Mouse (Mus musculus) retina, postnatal 1 day (tissue): ENCODE data around the gene Snrnp70.
A peak's percentile ranks its signal among the peaks of the same experiment; 100 is the strongest.
"Not testable (repeated sequence)": the region's sequence is repeated elsewhere in the genome, so short reads cannot be mapped to it uniquely, and the experiment has no call there.

Source experiments
- DNase-seq: peaks from one replicate; pipeline ENCODE4 v3.0.0-alpha.2; 2012

Snrnp70 gene

GRCm38 (mm10) chr7:45367020-45367880 lies 28.3 kb downstream of the Snrnp70 start:
- DNase-seq = peak; percentile 98

- DNase-seq = no peak
Observed at GRCm38 (mm10) chr7:45366652-45367019, 28.9 kb downstream of the Snrnp70 start, which contains the start of gene Ppfia3. Gene Ppfia3 (minus strand): TSS chr7:45367019.

GRCm38 (mm10) chr7:45365742-45366651 lies 29.5 kb downstream of the Snrnp70 start:
- DNase-seq = peak; percentile 53

GRCm38 (mm10) chr7:45363983-45364382 lies 31.6 kb downstream of the Snrnp70 start:
- no peak for DNase-seq

- DNase-seq = peak; percentile 83
Observed at GRCm38 (mm10) chr7:45362801-45363200, 32.7 kb downstream of the Snrnp70 start.

- DNase-seq = peak; percentile 95
Observed at GRCm38 (mm10) chr7:45361243-45361804, 34.2 kb downstream of the Snrnp70 start.

GRCm38 (mm10) chr7:45360404-45361125 lies 35.0 kb downstream of the Snrnp70 start:
- DNase-seq = no peak

GRCm38 (mm10) chr7:45359081-45359480 lies 36.5 kb downstream of the Snrnp70 start:
- DNase-seq = not testable (repeated sequence)

GRCm38 (mm10) chr7:45356087-45356486 lies 39.5 kb downstream of the Snrnp70 start:
- DNase-seq = no peak

GRCm38 (mm10) chr7:45355318-45356020 lies 40.1 kb downstream of the Snrnp70 start:
- DNase-seq = no peak

- no peak for DNase-seq
Observed at GRCm38 (mm10) chr7:45353041-45353440, 42.5 kb downstream of the Snrnp70 start.

GRCm38 (mm10) chr7:45346905-45347304 lies 48.6 kb downstream of the Snrnp70 start:
- no peak for DNase-seq

- peak; percentile 41 for DNase-seq
Observed at GRCm38 (mm10) chr7:45343543-45343942, 52.0 kb downstream of the Snrnp70 start.

- no peak for DNase-seq
Observed at GRCm38 (mm10) chr7:45342081-45342480, 53.5 kb downstream of the Snrnp70 start.

- DNase-seq = peak; percentile 93
Observed at GRCm38 (mm10) chr7:45341303-45341702, 54.2 kb downstream of the Snrnp70 start.

GRCm38 (mm10) chr7:45340669-45341068 lies 54.9 kb downstream of the Snrnp70 start:
- peak; percentile 78 for DNase-seq

GRCm38 (mm10) chr7:45340066-45340442 lies 55.5 kb downstream of the Snrnp70 start:
- DNase-seq = no peak

- peak; percentile 94 for DNase-seq
Observed at GRCm38 (mm10) chr7:45339410-45340065, 56.0 kb downstream of the Snrnp70 start.

GRCm38 (mm10) chr7:45338161-45338911 lies 57.2 kb downstream of the Snrnp70 start:
- peak; percentile 48 for DNase-seq

GRCm38 (mm10) chr7:45337469-45337868 lies 58.1 kb downstream of the Snrnp70 start:
- no peak for DNase-seq

GRCm38 (mm10) chr7:45336319-45336718 lies 59.2 kb downstream of the Snrnp70 start:
- no peak for DNase-seq
